Mouse (Mus musculus) CH12.LX (cell line): ENCODE measurements around the gene Rap1gap. TPM values are rescaled to one million over a fixed set of nuclear protein-coding genes. Genes with fewer than 3 reads are reported as not detected.

Experiments used
- DNase-seq: peaks from one replicate; pipeline ENCODE4 v3.0.0-alpha.2; 2013; ENCODE audit errors: extremely low read depth
- H3K27ac ChIP-seq: 2 replicates; pipeline ENCODE4 v1.5.1; 2012; ENCODE audit warnings: low read depth, mild to moderate bottlenecking, control low read depth, moderate library complexity; ENCODE audit not compliant: insufficient read depth
- H3K27me3 ChIP-seq: replicated peaks from 2 replicates; pipeline ENCODE3; 2012; ENCODE audit warnings: inconsistent platforms
- H3K36me3 ChIP-seq, 2 experiments: replicated peaks in 1 of 2; 2 replicates each; pipeline versions ENCODE3 to v1.6.1; 2012; ENCODE audit warnings: inconsistent platforms in 1 of 2, low read length in 1 of 2, mild to moderate bottlenecking in 1 of 2, mixed read lengths in 1 of 2, moderate library complexity in 1 of 2; ENCODE audit not compliant: control insufficient read depth in 1 of 2, insufficient read depth in 1 of 2
- H3K4me1 ChIP-seq, 2 experiments: 2 replicates each; pipeline ENCODE4 v1.6.1; 2012; ENCODE audit warnings: inconsistent platforms in 1 of 2, moderate library complexity in 1 of 2; ENCODE audit not compliant: insufficient read depth in 2 of 2, control insufficient read depth in 1 of 2
- H3K4me2 ChIP-seq: 2 replicates; pipeline ENCODE4 v1.6.1; 2012; ENCODE audit warnings: low read depth, mild to moderate bottlenecking, control low read depth; ENCODE audit not compliant: poor library complexity, insufficient read depth, severe bottlenecking
- H3K4me3 ChIP-seq, 3 experiments: fragments of 150-350 bp in 1 of 3; sonication (generic) in 1 of 3; replicated peaks in 1 of 3; 2 replicates each; pipeline versions ENCODE3 to v1.5.1; 2011 to 2012; ENCODE audit warnings: low read depth in 2 of 3, low read length in 2 of 3, mild to moderate bottlenecking in 2 of 3, moderate library complexity in 2 of 3, control low read depth in 1 of 3, improper control_type of control experiment in 1 of 3, inconsistent platforms in 1 of 3, mixed read lengths in 1 of 3; ENCODE audit not compliant: poor library complexity in 1 of 3
- H3K79me2 ChIP-seq: replicated peaks from 2 replicates; pipeline ENCODE4 v1.6.1; 2012; ENCODE audit warnings: mild to moderate bottlenecking, moderate library complexity; ENCODE audit not compliant: control insufficient read depth, poor library complexity, insufficient read depth, severe bottlenecking; ENCODE audit errors: extremely low read depth
- H3K9ac ChIP-seq: 2 replicates; pipeline ENCODE4 v1.6.1; 2012; ENCODE audit warnings: low read depth, mild to moderate bottlenecking, control low read depth, moderate library complexity; ENCODE audit not compliant: insufficient read depth
- H3K9me3 ChIP-seq: replicated peaks from 2 replicates; pipeline ENCODE3; 2012; ENCODE audit warnings: low read length, inconsistent platforms, mixed read lengths
- CTCF ChIP-seq, 2 experiments: IDR thresholded peaks in 1 of 2; conservative IDR thresholded peaks in 1 of 2; 2 replicates each; pipeline ENCODE4 v1.5.1; 2011 to 2012; ENCODE audit warnings: low read depth in 2 of 2, low read length in 2 of 2, improper control_type of control experiment in 1 of 2, inconsistent platforms in 1 of 2, mild to moderate bottlenecking in 1 of 2, moderate library complexity in 1 of 2
- ELF1 ChIP-seq: IDR thresholded peaks from 2 replicates; pipeline ENCODE4 v1.6.1; 2014; ENCODE audit warnings: low read depth, mild to moderate bottlenecking, inconsistent platforms, low read length, improper control_type of control experiment
- HCFC1 ChIP-seq: IDR thresholded peaks from 2 replicates; pipeline ENCODE4 v1.6.1; 2012; ENCODE audit warnings: low read depth, mild to moderate bottlenecking, inconsistent platforms, low read length, improper control_type of control experiment
- IRF4 ChIP-seq: IDR thresholded peaks from 2 replicates; pipeline ENCODE4 v1.6.1; 2014; ENCODE audit warnings: low read depth, mild to moderate bottlenecking, inconsistent platforms, low read length, improper control_type of control experiment
- JUN ChIP-seq: IDR thresholded peaks from 2 replicates; pipeline ENCODE4 v1.6.1; 2011; ENCODE audit warnings: low read depth, mild to moderate bottlenecking, low read length, improper control_type of control experiment, moderate library complexity; ENCODE audit not compliant: insufficient read depth
- MAZ ChIP-seq: IDR thresholded peaks from 2 replicates; pipeline ENCODE4 v1.6.1; 2012; ENCODE audit warnings: low read depth, mild to moderate bottlenecking, inconsistent platforms, low read length, improper control_type of control experiment, moderate library complexity
- MYC ChIP-seq: IDR thresholded peaks from 2 replicates; pipeline ENCODE4 v1.6.1; 2011; ENCODE audit warnings: low read depth, mild to moderate bottlenecking, improper control_type of control experiment, low read length
- RCOR1 ChIP-seq: conservative IDR thresholded peaks from 2 replicates; pipeline ENCODE4 v1.6.1; 2012; ENCODE audit warnings: low read depth, mild to moderate bottlenecking, inconsistent platforms, low read length, improper control_type of control experiment
- SIN3A ChIP-seq: IDR thresholded peaks from 2 replicates; pipeline ENCODE4 v1.6.1; 2012; ENCODE audit warnings: low read length, improper control_type of control experiment, inconsistent platforms
- SMC3 ChIP-seq: IDR thresholded peaks from 2 replicates; pipeline ENCODE4 v1.6.1; 2011; ENCODE audit warnings: low read depth, low read length, improper control_type of control experiment
- TCF12 ChIP-seq: IDR thresholded peaks from 2 replicates; pipeline ENCODE4 v1.6.1; 2014; ENCODE audit warnings: low read depth, mild to moderate bottlenecking, inconsistent platforms, low read length, improper control_type of control experiment
- ZC3H11A ChIP-seq: IDR thresholded peaks from 2 replicates; pipeline ENCODE4 v1.6.1; 2012; ENCODE audit warnings: low read depth, mild to moderate bottlenecking, inconsistent platforms, low read length, improper control_type of control experiment
- dilution Hi-C: fragments of 300-500 bp; cut with MboI; formaldehyde crosslinking; loops from 2 replicates; pipeline ENCODE4 v1.14.3; 2020; ENCODE audit warnings: low sequenced_read_pairs; ENCODE audit not compliant: extremely low pct_unique_long_range_greater_than_20kb, extremely low pct_ligation_motif_present
- in situ Hi-C: fragments of 300-500 bp; cut with MboI; formaldehyde crosslinking; loops from 3 replicates; pipeline ENCODE4 v1.14.3; 2019; ENCODE audit warnings: low sequenced_read_pairs, low pct_ligation_motif_present, low pct_unique_long_range_greater_than_20kb, mixed read lengths
- polyA plus RNA-seq: library from polyadenylated mRNA; unstranded; fragments of >175 nt; gene quantifications from 2 replicates; pipeline ENCODE4 v1.2.1, GENCODE M21; 2012; ENCODE audit warnings: low read depth; ENCODE audit not compliant: insufficient read length
- total RNA-seq, 2 experiments: library from RNA; depleted of rRNA; stranded (reverse); fragments of 300-350 nt in 1 of 2; fragments of >200 nt in 1 of 2; gene quantifications; 2 replicates each; pipeline ENCODE4 v1.2.3; 2012 to 2014

Rap1gap gene
- total and polyA plus RNA-seq, 3 experiments = 3.0 to 11.1 (median 5.8) TPM

GRCm38 (mm10) chr4:137729155-137729855 lies 64.8 kb downstream of the Rap1gap start:
- H3K9ac ChIP-seq = no peak overlapping the region
- no peak for TF ChIP-seq RCOR1
- TF ChIP-seq IRF4 = no peak
- TF ChIP-seq HCFC1 = no peak
- TF ChIP-seq MYC = no peak
- H3K27me3 ChIP-seq = peaks cover 21% of the 10 kb centered on the region
- H3K4me1 ChIP-seq = peaks cover 9 to 30% of the 10 kb centered on the region in 2 experiments
- no peak overlapping the region for H3K4me3 ChIP-seq
- H3K4me2 ChIP-seq = no peak overlapping the region
- H3K9me3 ChIP-seq = no peaks in the 10 kb centered on the region
- H3K79me2 ChIP-seq = no peaks in the 10 kb centered on the region
- in situ Hi-C loops (no loop called here), dilution Hi-C loops (no loop called here)
- DNase-seq = no peak
- no peak overlapping the region for H3K27ac ChIP-seq
- peaks cover 0 to 22% of the 10 kb centered on the region in 2 experiments for H3K36me3 ChIP-seq

- Histone ChIP-seq H3K4me3 (no peak overlapping the region), H3K27ac (no peak overlapping the region), H3K9me3 (no peaks in the 10 kb centered on the region), H3K4me1 (peaks cover 3 to 25% of the 10 kb centered on the region in 2 experiments), H3K36me3 (peaks cover 0 to 22% of the 10 kb centered on the region in 2 experiments), H3K27me3 (peaks cover 21% of the 10 kb centered on the region), H3K4me2 (no peak overlapping the region), H3K9ac (no peak overlapping the region), H3K79me2 (no peaks in the 10 kb centered on the region)
- in situ Hi-C loops = loop anchor here (5.0 kb wide), 2 partner anchors 107 to 217 kb away; no protein-coding TSS in a partner anchor
- DNase-seq = peak; percentile 85
- dilution Hi-C loops = no loop called here
- TF ChIP-seq CTCF (conservative IDR thresholded peaks at IDR 0.05 in 1 of 2, IDR thresholded peaks at IDR 0.05 in 1 of 2; ENCODE audit: low read depth in 2 of 2, low read length in 2 of 2) (peak; percentile 75 to 98), SMC3 (peak; percentile 99), ELF1 (peak; percentile 30; the same call in 1 of the 2 replicates), MAZ (0 out of 2 replicates have a peak, but pooled peaks have one; percentile 41), SIN3A (no peak), ZC3H11A (peak; percentile 95), IRF4 (peak; percentile 48; the same call in 1 of the 2 replicates), MYC (0 out of 2 replicates have a peak, but pooled peaks have one; percentile 39), JUN (no peak), TCF12 (no peak; the same call in 1 of the 2 replicates)
Observed at GRCm38 (mm10) chr4:137730134-137730533, 65.6 kb downstream of the Rap1gap start.
